Mouse (Mus musculus): ENCODE measurements around the gene Arhgap29.

- TF ChIP-seq POLR2A (IDR thresholded peaks at IDR 0.05; ENCODE audit: insufficient read length, low read depth) (no peak), POLR2AphosphoS2 (IDR thresholded peaks at IDR 0.05; ENCODE audit: insufficient read length, low read depth) (no peak), MAX (IDR thresholded peaks at IDR 0.05; ENCODE audit: low read depth) (no peak), USF1 (IDR thresholded peaks at IDR 0.05; ENCODE audit: low read depth) (no peak), MYOG (IDR thresholded peaks at IDR 0.05; ENCODE audit: control insufficient read depth in 1 of 3, insufficient read depth in 1 of 3, insufficient read length in 2 of 3, low read depth in 2 of 3) (no peak)
These were observed 42.8 kb downstream of the Arhgap29 start for GRCm38 (mm10) chr3:121995125-121995524.

Measured in myocyte (in vitro differentiated cells).